ENCODE assay signal across 19 mouse cellular contexts in the genomic region with DNA sequence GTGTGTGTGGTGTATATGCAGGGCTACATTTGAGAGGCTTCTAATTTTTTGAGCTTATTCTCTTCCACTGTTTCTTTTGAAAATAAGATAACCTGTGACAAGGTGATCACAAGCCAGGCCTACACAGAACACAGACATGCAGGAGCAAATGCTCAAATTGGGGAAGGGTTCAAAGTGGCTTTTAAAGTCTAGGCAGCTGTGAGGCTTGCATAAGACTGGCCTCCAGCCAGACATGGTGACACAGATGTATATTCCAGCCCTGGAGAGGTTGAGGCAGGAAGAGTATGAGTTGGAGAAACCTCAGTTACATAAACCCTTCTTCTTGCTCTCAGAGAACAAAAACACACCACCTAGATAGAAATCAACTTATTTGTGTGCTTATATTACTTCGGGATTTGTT. TPM values are rescaled to one million over a fixed set of nuclear protein-coding genes. Genes with fewer than 3 reads are reported as not detected.
"Had no signal": no experiment of that assay in that cellular context is flagged by ENCODE, and none has a peak within 500 bp of the region (broad histone marks: within the 10 kb centered on the region; RNA-seq: fewer than 3 reads in every experiment).

No protein-coding gene starts in this region.

- H3K27ac ChIP-seq: midbrain, embryonic 13.5 days; midbrain, embryonic 15.5 days; neural tube, embryonic 12.5 days had no signal

- H3K36me3 ChIP-seq: midbrain, embryonic 13.5 days; midbrain, embryonic 15.5 days; neural tube, embryonic 12.5 days had no signal

- H3K9ac ChIP-seq: lung, embryonic 14.5 days; midbrain, embryonic 13.5 days; midbrain, embryonic 15.5 days; neural tube, embryonic 12.5 days had no signal

- H3K4me2 ChIP-seq: lung, embryonic 14.5 days; midbrain, embryonic 11.5 days; midbrain, embryonic 13.5 days; midbrain, embryonic 15.5 days; neural tube, embryonic 12.5 days had no signal

- H3K27me3 ChIP-seq: megakaryocyte, embryonic 14.5 days; midbrain, embryonic 15.5 days; neural tube, embryonic 12.5 days had no signal

- DNase-seq: lung, adult 18-20 months; lung, embryonic 14.5 days; lung, postnatal 10 days; lung, postnatal 4 days; retina, postnatal 1 day; right cerebral cortex, adult 18-20 months; right cerebral cortex, postnatal 25 days; right cerebral cortex, postnatal 4 days; spleen, adult 18-20 months; thymus, adult 18-20 months; thymus, postnatal 14 days; thymus, postnatal 36 days had no signal

- H3K4me3 ChIP-seq: megakaryocyte, embryonic 14.5 days; midbrain, embryonic 13.5 days; midbrain, embryonic 15.5 days; neural tube, embryonic 12.5 days had no signal

- H3K4me1 ChIP-seq: midbrain, embryonic 13.5 days; midbrain, embryonic 15.5 days; neural tube, embryonic 12.5 days had no signal

- ATAC-seq: midbrain, embryonic 13.5 days; midbrain, embryonic 15.5 days had no signal

- H3K9me3 ChIP-seq: megakaryocyte, embryonic 14.5 days; midbrain, embryonic 13.5 days; midbrain, embryonic 15.5 days; neural tube, embryonic 12.5 days had no signal

RNA-seq across cellular contexts. Expression of gene Ccn5, which starts 53.8 kb away (rescaled TPM):
- total RNA-seq: monocyte, adult 5-6 weeks had no signal
- polyA plus RNA-seq: small intestine, adult 2 months had no signal
